Comparison of ENCODE assay signal across 27 mouse cellular contexts in genomic region chr16:92357023-92357422, GRCm38 (mm10). TPM values are rescaled to one million over a fixed set of nuclear protein-coding genes. Genes with fewer than 3 reads are reported as not detected.
DNase-seq lines count a peak whose midpoint lies in the region; ATAC-seq and TF ChIP-seq lines count a peak whose summit lies in the region.
"Had no signal": no experiment of that assay in that cellular context is flagged by ENCODE, and none has a peak within 500 bp of the region (broad histone marks: within the 10 kb centered on the region; RNA-seq: fewer than 3 reads in every experiment).

No protein-coding gene starts in this region.

- no peak overlapping the region for H3K4me3 ChIP-seq in heart, embryonic 10.5 days
- H3K4me3 ChIP-seq in heart, embryonic 16.5 days (ENCODE audit: low read length), result peak overlapping the region; percentile 5; the same call in 1 of the 2 replicates
- no peak overlapping the region for H3K4me3 ChIP-seq in liver, adult 2 months (ENCODE audit: insufficient read depth, low read depth, low read length)
- no peak overlapping the region for H3K4me3 ChIP-seq in liver, embryonic 11.5 days (ENCODE audit: low read depth, low read length)
- no peak overlapping the region for H3K4me3 ChIP-seq in neural tube, embryonic 15.5 days (replicated peaks)
- H3K4me3 ChIP-seq: embryonic facial prominence, embryonic 13.5 days; erythroblast, embryonic 14.5 days; forebrain, embryonic 13.5 days; left cerebral cortex, adult 2 months; liver, embryonic 15.5 days had no signal

- no peak for TF ChIP-seq CTCF in liver, adult 2 months (IDR thresholded peaks at IDR 0.05; ENCODE audit: low read depth, low read length)

- peak overlapping the region; percentile 86 for H3K27ac ChIP-seq in heart, embryonic 10.5 days
- peak overlapping the region; percentile 91 for H3K27ac ChIP-seq in heart, embryonic 16.5 days (ENCODE audit: low read length)
- H3K27ac ChIP-seq in liver, adult 2 months (replicated peaks; ENCODE audit: insufficient read depth, low read depth, low read length), result no peak overlapping the region
- H3K27ac ChIP-seq in liver, embryonic 11.5 days (ENCODE audit: low read depth, low read length), result no peak overlapping the region
- H3K27ac ChIP-seq in neural tube, embryonic 15.5 days (replicated peaks), result no peak overlapping the region
- H3K27ac ChIP-seq: embryonic facial prominence, embryonic 13.5 days; forebrain, embryonic 13.5 days; left cerebral cortex, adult 2 months; liver, embryonic 15.5 days had no signal

- peak; percentile 43 for ATAC-seq in heart, embryonic 16.5 days (replicated peaks; ENCODE audit: extremely low read depth, insufficient read depth, low FRiP score)
- ATAC-seq in liver, embryonic 11.5 days (replicated peaks; ENCODE audit: low FRiP score), result no peak
- 0 out of 2 replicates have a peak, but pooled peaks have one; percentile 45 for ATAC-seq in neural tube, embryonic 15.5 days (ENCODE audit: low FRiP score)
- ATAC-seq: CD4-positive, CD25-positive, alpha-beta regulatory T cell, adult 4 months; forebrain, embryonic 13.5 days had no signal

- H3K9me3 ChIP-seq in heart, embryonic 10.5 days, result no peaks in the 10 kb centered on the region
- no peaks in the 10 kb centered on the region for H3K9me3 ChIP-seq in heart, embryonic 16.5 days (replicated peaks; ENCODE audit: control insufficient read depth, low read length)
- H3K9me3 ChIP-seq in liver, embryonic 11.5 days (ENCODE audit: control insufficient read depth, low read length), result no peaks in the 10 kb centered on the region
- H3K9me3 ChIP-seq in neural tube, embryonic 15.5 days (replicated peaks), result no peaks in the 10 kb centered on the region
- H3K9me3 ChIP-seq: embryonic facial prominence, embryonic 13.5 days; forebrain, embryonic 13.5 days; liver, embryonic 15.5 days had no signal

- peak overlapping the region; percentile 66 for H3K4me2 ChIP-seq in heart, embryonic 16.5 days (ENCODE audit: low read depth, low read length)
- H3K4me2 ChIP-seq in liver, embryonic 11.5 days, result no peak overlapping the region
- H3K4me2 ChIP-seq in neural tube, embryonic 15.5 days, result no peak overlapping the region
- H3K4me2 ChIP-seq: embryonic facial prominence, embryonic 13.5 days; forebrain, embryonic 13.5 days; liver, embryonic 15.5 days had no signal

- no peaks in the 10 kb centered on the region for H3K79me2 ChIP-seq in liver, adult 2 months (ENCODE audit: control insufficient read depth, insufficient read depth, low read length)

- H3K27me3 ChIP-seq in heart, embryonic 10.5 days (ENCODE audit: insufficient read depth, poor library complexity, severe bottlenecking), result no peaks in the 10 kb centered on the region
- H3K27me3 ChIP-seq in heart, embryonic 16.5 days (ENCODE audit: control insufficient read depth, insufficient read depth, low read length), result peaks cover 3% of the 10 kb centered on the region; the same call in 1 of the 2 replicates
- peaks cover 5% of the 10 kb centered on the region; the same call in 1 of the 2 replicates for H3K27me3 ChIP-seq in liver, adult 2 months (ENCODE audit: control insufficient read depth, insufficient read depth, low read length)
- H3K27me3 ChIP-seq in liver, embryonic 11.5 days (replicated peaks; ENCODE audit: control insufficient read depth, insufficient read depth, low read length), result peaks cover 6% of the 10 kb centered on the region
- H3K27me3 ChIP-seq in neural tube, embryonic 15.5 days (replicated peaks), result no peaks in the 10 kb centered on the region
- H3K27me3 ChIP-seq: forebrain, embryonic 13.5 days had no signal

- H3K9ac ChIP-seq in heart, embryonic 16.5 days (ENCODE audit: low read length), result peak overlapping the region; percentile 69
- no peak overlapping the region for H3K9ac ChIP-seq in liver, adult 2 months (ENCODE audit: low read depth, low read length)
- H3K9ac ChIP-seq in liver, embryonic 11.5 days (ENCODE audit: low read depth, low read length), result no peak overlapping the region
- no peak overlapping the region for H3K9ac ChIP-seq in neural tube, embryonic 15.5 days (replicated peaks)
- H3K9ac ChIP-seq: embryonic facial prominence, embryonic 13.5 days; forebrain, embryonic 13.5 days; liver, embryonic 15.5 days had no signal

- 48% methylated on average over 9 of the region's 9 CpGs for WGBS in heart, embryonic 10.5 days
- 48% methylated on average over 9 of the region's 9 CpGs for WGBS in heart, embryonic 16.5 days
- WGBS in liver, adult 2 months, result 71% methylated on average over 9 of the region's 9 CpGs
- 76% methylated on average over 9 of the region's 9 CpGs for WGBS in liver, embryonic 11.5 days
- 53% methylated on average over 9 of the region's 9 CpGs for WGBS in neural tube, embryonic 15.5 days

- no peaks in the 10 kb centered on the region for H3K36me3 ChIP-seq in heart, embryonic 10.5 days
- no peaks in the 10 kb centered on the region for H3K36me3 ChIP-seq in heart, embryonic 16.5 days (ENCODE audit: control insufficient read depth, insufficient read depth)
- H3K36me3 ChIP-seq in liver, adult 2 months (ENCODE audit: control insufficient read depth, insufficient read depth, low read length), result no peaks in the 10 kb centered on the region
- H3K36me3 ChIP-seq in liver, embryonic 11.5 days (ENCODE audit: control insufficient read depth, insufficient read depth, low read length), result no peaks in the 10 kb centered on the region
- H3K36me3 ChIP-seq in neural tube, embryonic 15.5 days, result no peaks in the 10 kb centered on the region
- H3K36me3 ChIP-seq: embryonic facial prominence, embryonic 13.5 days; liver, embryonic 15.5 days had no signal

- intact Hi-C loops in heart, postnatal 36 days (cut with DNase I), result no loop called here
- intact Hi-C loops in heart, postnatal 14 days (cut with DNase I), result no loop called here

- DNase-seq in heart, embryonic 10.5 days (ENCODE audit: low spot score), result no peak
- DNase-seq in heart, postnatal 36 days, result no peak
- no peak for DNase-seq in heart, postnatal 14 days
- peak; percentile 31 for DNase-seq in liver, adult 2 months (ENCODE audit: extremely low read depth, low read depth, low spot score)
- no peak for DNase-seq in liver, embryonic 11.5 days (ENCODE audit: low spot score)
- DNase-seq: adrenal gland, postnatal 25 days; cerebellum, adult 8-10 months; cerebellum, postnatal 36 days; gastrocnemius, postnatal 10 days; kidney, postnatal 10 days; lung, postnatal 4 days; right cerebral cortex, postnatal 14 days; spleen, adult 18-20 months had no signal

- TF ChIP-seq POLR2A in liver, adult 2 months (IDR thresholded peaks at IDR 0.05; ENCODE audit: extremely low read depth, insufficient read depth, low read length), result no peak

- peaks cover 58% of the 10 kb centered on the region for H3K4me1 ChIP-seq in heart, embryonic 10.5 days
- H3K4me1 ChIP-seq in heart, embryonic 16.5 days (ENCODE audit: control insufficient read depth, insufficient read depth, low read length), result peaks cover 45% of the 10 kb centered on the region
- no peaks in the 10 kb centered on the region for H3K4me1 ChIP-seq in liver, adult 2 months (ENCODE audit: control insufficient read depth, insufficient read depth, low read length)
- H3K4me1 ChIP-seq in liver, embryonic 11.5 days (replicated peaks; ENCODE audit: control insufficient read depth, insufficient read depth, low read length), result peaks cover 3% of the 10 kb centered on the region; the same call in 1 of the 2 replicates
- H3K4me1 ChIP-seq in neural tube, embryonic 15.5 days, result peaks cover 4% of the 10 kb centered on the region; the same call in 1 of the 2 replicates
- H3K4me1 ChIP-seq: liver, embryonic 15.5 days had no signal

RNA-seq across cellular contexts. Expression of gene Kcne1, which starts 2.2 kb away (rescaled TPM):
- 21.3 and 54.9 TPM in 2 replicates for polyA plus RNA-seq in heart, embryonic 10.5 days (2016; fragmentation: Nextera tagmentation; extraction: Ambion mirVana)
- 10 to 100 TPM; 19.8 to 21.3 TPM for total RNA-seq in heart, postnatal 36 days (2021)
- polyA plus RNA-seq in heart, embryonic 16.5 days (2015; fragmentation: Nextera tagmentation; extraction: Ambion mirVana), result 166 and 187 TPM in 2 replicates
- total RNA-seq in heart, postnatal 14 days (2021), result 100 to 1,000 TPM; 171 to 231 TPM
- total RNA-seq in liver, adult 2 months (2014; rRNA removed), result not detected in 2 replicates
- not detected in 2 replicates for polyA plus RNA-seq in liver, adult 2 months (2012; rRNA removed)
- polyA plus RNA-seq in liver, embryonic 11.5 days (2014; fragmentation: Nextera tagmentation; extraction: Ambion mirVana), result 0.05 TPM in 1 of 2 replicates, not detected in the other
- 0.05 and 0.09 TPM in 2 replicates for polyA plus RNA-seq in neural tube, embryonic 15.5 days (2015; fragmentation: Nextera tagmentation; extraction: Ambion mirVana)
- total RNA-seq: adrenal gland, postnatal 25 days; gastrocnemius, postnatal 10 days; granulocyte monocyte progenitor cell, adult 5-6 weeks; layer of hippocampus, postnatal 10 days; left cerebral cortex, adult 2 months; left cerebral cortex, postnatal 36 days; megakaryocyte-erythroid progenitor cell, adult 5-6 weeks had no signal
- polyA plus RNA-seq: CD4-positive, CD25-positive, alpha-beta regulatory T cell, adult 4 months; erythroblast, embryonic 14.5 days; forebrain, embryonic 13.5 days; liver, embryonic 15.5 days had no signal

RNA-seq across cellular contexts. Expression of gene Fam243, which starts 35.8 kb away (rescaled TPM):
- 0.10 TPM in 1 of 2 replicates, not detected in the other for polyA plus RNA-seq in heart, embryonic 10.5 days (2016; fragmentation: Nextera tagmentation; extraction: Ambion mirVana)
- total RNA-seq in heart, postnatal 36 days (2021), result under 1 TPM; 0.43 to 0.50 TPM
- polyA plus RNA-seq in heart, embryonic 16.5 days (2015; fragmentation: Nextera tagmentation; extraction: Ambion mirVana), result 0.05 TPM in 1 of 2 replicates, not detected in the other
- total RNA-seq in heart, postnatal 14 days (2021), result 1 to 10 TPM; 1.2 to 1.4 TPM
- not detected in 2 replicates for total RNA-seq in liver, adult 2 months (2014; rRNA removed)
- polyA plus RNA-seq in liver, adult 2 months (2012; rRNA removed), result not detected in 2 replicates
- polyA plus RNA-seq in liver, embryonic 11.5 days (2014; fragmentation: Nextera tagmentation; extraction: Ambion mirVana), result not detected in 2 replicates
- polyA plus RNA-seq in neural tube, embryonic 15.5 days (2015; fragmentation: Nextera tagmentation; extraction: Ambion mirVana), result not detected in 2 replicates
- total RNA-seq: adrenal gland, postnatal 25 days; gastrocnemius, postnatal 10 days; granulocyte monocyte progenitor cell, adult 5-6 weeks; layer of hippocampus, postnatal 10 days; left cerebral cortex, adult 2 months; left cerebral cortex, postnatal 36 days; megakaryocyte-erythroid progenitor cell, adult 5-6 weeks had no signal
- polyA plus RNA-seq: CD4-positive, CD25-positive, alpha-beta regulatory T cell, adult 4 months; embryonic facial prominence, embryonic 13.5 days; erythroblast, embryonic 14.5 days; forebrain, embryonic 13.5 days; limb, embryonic 14.5 days; liver, embryonic 15.5 days; lung, embryonic 16.5 days had no signal

RNA-seq across cellular contexts. Expression of gene Smim11, which starts 55.9 kb away (rescaled TPM):
- 114 and 117 TPM in 2 replicates for polyA plus RNA-seq in heart, embryonic 10.5 days (2016; fragmentation: Nextera tagmentation; extraction: Ambion mirVana)
- total RNA-seq in heart, postnatal 36 days (2021), result 10 to 100 TPM; 76.2 to 84.5 TPM
- 120 and 124 TPM in 2 replicates for polyA plus RNA-seq in heart, embryonic 16.5 days (2015; fragmentation: Nextera tagmentation; extraction: Ambion mirVana)
- 10 to 100 TPM; 54.2 to 57.5 TPM for total RNA-seq in heart, postnatal 14 days (2021)
- 17.4 and 22.3 TPM in 2 replicates for total RNA-seq in liver, adult 2 months (2014; rRNA removed)
- polyA plus RNA-seq in liver, adult 2 months (2012; rRNA removed), result 13.6 and 19.2 TPM in 2 replicates
- polyA plus RNA-seq in liver, embryonic 11.5 days (2014; fragmentation: Nextera tagmentation; extraction: Ambion mirVana), result 106 and 117 TPM in 2 replicates
- polyA plus RNA-seq in neural tube, embryonic 15.5 days (2015; fragmentation: Nextera tagmentation; extraction: Ambion mirVana), result 64.4 and 69.1 TPM in 2 replicates

Comparison
In these comparisons a context has a peak if more than half of its experiments do, and no peak if none do; other contexts are left out.
1. H3K27ac ChIP-seq: peak in heart, embryonic 10.5 days (single experiment) and heart, embryonic 16.5 days (single experiment); none in liver, adult 2 months (single experiment), liver, embryonic 11.5 days (single experiment) and neural tube, embryonic 15.5 days (single experiment).
2. RNA of gene Kcne1, which starts 2.2 kb away (polyA plus RNA-seq): 166 to 187 TPM in heart, embryonic 16.5 days and 21.3 to 54.9 TPM in heart, embryonic 10.5 days; 0.05 TPM in liver, embryonic 11.5 days, 0.05 to 0.09 TPM in neural tube, embryonic 15.5 days and not detected in liver, adult 2 months; every median in the first group is over 10 times any median in the second.